Mouse (Mus musculus) spleen, postnatal 10 days (tissue): ENCODE results near the gene Pdzd2.

Experiments
- DNase-seq, 2 experiments: peaks; one replicate each; pipeline ENCODE4 v3.0.0; 2021 to 2022; ENCODE audit warnings: low spot score in 2 of 2

Gene Pdzd2

DNA sequence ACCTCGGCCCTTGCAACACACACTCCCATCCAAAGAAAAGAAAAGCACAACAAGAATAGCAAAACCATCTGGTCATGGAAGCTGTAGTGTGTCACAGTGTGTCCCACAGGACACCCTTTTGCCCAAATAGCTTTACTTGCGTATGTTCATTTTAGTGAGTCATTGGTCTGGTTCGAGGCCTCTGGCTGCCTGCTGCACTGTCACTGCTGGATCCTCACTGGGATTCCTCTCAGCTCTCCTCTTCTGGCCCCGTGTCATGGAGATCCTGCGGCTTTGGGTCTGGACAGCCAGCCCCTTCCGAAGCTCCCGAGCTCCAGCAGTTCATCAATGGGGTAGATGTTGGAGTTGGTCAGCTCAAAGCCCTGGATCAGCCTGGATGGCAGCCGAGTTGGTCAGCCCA, 421.3 kb downstream of the Pdzd2 start:
- DNase-seq = no peak

DNA sequence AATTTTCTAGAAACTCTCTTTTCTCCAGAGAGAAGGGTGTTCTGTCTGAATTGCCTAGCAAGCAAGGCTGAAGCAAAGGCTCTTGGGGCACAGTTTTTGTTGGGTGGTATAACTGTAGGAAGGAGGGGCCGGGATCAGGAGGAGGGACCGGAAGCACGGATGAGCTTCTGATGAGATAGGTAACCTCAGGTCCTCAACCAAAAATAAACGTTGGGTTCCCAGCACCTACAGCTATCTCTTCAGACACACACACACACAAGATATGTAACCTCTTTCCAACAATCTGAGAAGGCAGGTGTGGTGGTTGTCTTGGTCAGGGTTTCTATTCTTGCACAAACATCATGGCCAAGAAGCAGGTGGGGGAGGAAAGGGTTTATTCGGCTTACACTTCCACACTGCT, 422.4 kb downstream of the Pdzd2 start:
- DNase-seq = no peak

GRCm38 (mm10) chr15:12315996-12316395, 423.7 kb downstream of the Pdzd2 start:
- no peak for DNase-seq

- DNase-seq = no peak
These were observed 425.1 kb downstream of the Pdzd2 start for GRCm38 (mm10) chr15:12314584-12314983.

DNA sequence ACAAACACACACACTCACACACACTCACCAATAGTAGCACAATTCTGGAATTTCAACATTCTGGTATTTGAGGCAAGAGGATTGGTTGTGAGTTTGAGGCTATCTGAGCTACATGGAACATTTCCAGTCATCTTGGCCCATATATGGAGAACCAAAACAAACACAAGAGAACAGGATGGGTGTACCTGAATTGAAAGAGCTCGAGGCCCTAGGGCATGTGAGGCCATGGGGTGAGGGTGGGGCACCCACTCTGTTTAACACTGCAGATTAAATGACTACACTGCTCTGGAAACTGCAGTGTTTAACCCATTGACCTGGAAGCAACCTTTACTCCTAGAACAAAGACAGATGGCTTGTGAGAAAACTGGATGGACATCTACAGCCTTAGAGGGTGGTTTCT, 426.5 kb downstream of the Pdzd2 start:
- DNase-seq = no peak

DNA sequence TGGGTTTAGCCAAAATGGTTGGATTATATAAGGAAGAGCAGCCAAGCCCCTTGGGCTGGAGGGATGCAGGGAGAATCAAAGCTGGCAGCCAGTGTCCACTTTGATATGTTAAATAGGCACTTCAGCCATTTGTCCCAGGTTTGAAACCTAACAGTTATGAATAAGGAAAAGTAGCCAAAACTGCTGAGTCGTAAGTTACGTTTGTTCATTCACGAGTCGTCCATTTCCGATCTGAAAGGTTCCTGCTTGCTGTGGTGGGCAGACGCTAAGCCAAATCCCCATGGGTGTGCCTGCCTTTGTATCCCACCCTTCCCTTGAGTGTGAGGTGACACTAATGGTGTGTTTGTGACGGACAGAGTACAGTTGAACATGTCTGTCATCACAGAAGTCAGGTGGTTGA, 428.3 kb downstream of the Pdzd2 start:
- DNase-seq = no peak

GRCm38 (mm10) chr15:12310676-12311075, 429.0 kb downstream of the Pdzd2 start:
- DNase-seq = no peak
